Mouse (Mus musculus) intestine, embryonic 16.5 days (tissue): Measurements from ENCODE around the gene Zcchc8. TPM values are rescaled to one million over a fixed set of nuclear protein-coding genes. Genes with fewer than 3 reads are reported as not detected.

Experiments used
- ATAC-seq: fragments of 200-750 bp; cut with Nextera tagmentation; 2 replicates; pipeline ENCODE4 v1.8.0; 2017; ENCODE audit warnings: moderate TSS enrichment, moderate library complexity
- H3K27ac ChIP-seq: fragments of 300-500 bp; sonication (generic); 2 replicates; pipeline ENCODE4 v1.5.1; 2014; ENCODE audit warnings: mild to moderate bottlenecking, low read length
- H3K27me3 ChIP-seq: fragments of 300-500 bp; sonication (generic); replicated peaks from 2 replicates; pipeline ENCODE4 v1.6.1; 2014; ENCODE audit warnings: low read length, control low read depth, mixed read lengths; ENCODE audit not compliant: control insufficient read depth, insufficient read depth
- H3K36me3 ChIP-seq: fragments of 300-500 bp; sonication (generic); 2 replicates; pipeline ENCODE4 v1.6.1; 2014; ENCODE audit warnings: low read length, control low read depth; ENCODE audit not compliant: control insufficient read depth, insufficient read depth
- H3K4me1 ChIP-seq: fragments of 300-500 bp; sonication (generic); 2 replicates; pipeline ENCODE4 v1.6.1; 2014; ENCODE audit warnings: low read length, control low read depth, mixed read lengths; ENCODE audit not compliant: control insufficient read depth, insufficient read depth
- H3K4me2 ChIP-seq: fragments of 300-500 bp; sonication (generic); 2 replicates; pipeline ENCODE4 v1.6.1; 2014; ENCODE audit warnings: low read depth, low read length, control low read depth
- H3K4me3 ChIP-seq: fragments of 300-500 bp; sonication (generic); 2 replicates; pipeline ENCODE4 v1.5.1; 2014; ENCODE audit warnings: mild to moderate bottlenecking, low read length
- H3K9ac ChIP-seq: fragments of 300-500 bp; sonication (generic); 2 replicates; pipeline ENCODE4 v1.6.1; 2014; ENCODE audit warnings: low read depth, low read length
- H3K9me3 ChIP-seq: fragments of 300-500 bp; sonication (generic); 2 replicates; pipeline ENCODE4 v1.6.1; 2016; ENCODE audit warnings: low read length, control low read depth; ENCODE audit not compliant: control insufficient read depth
- WGBS: fragments of 180-500 bp; shearing (Covaris S2); extraction: QIAGEN DNeasy Blood & Tissue Kit; methylation state at CpG from one replicate; pipeline ENCODE4 v1.1.7; 2014; 5-methylcytosine and 5-hydroxymethylcytosine counted together
- polyA plus RNA-seq: library from polyadenylated mRNA; unstranded; fragments of >200 nt; fragmentation: Nextera tagmentation; extraction: Ambion mirVana; gene quantifications from 2 replicates; pipeline ENCODE4 v1.2.1, GENCODE M21; 2015

Zcchc8 gene
- polyA plus RNA-seq, 1 experiment from 2014 or later: 54.8 TPM

DNA sequence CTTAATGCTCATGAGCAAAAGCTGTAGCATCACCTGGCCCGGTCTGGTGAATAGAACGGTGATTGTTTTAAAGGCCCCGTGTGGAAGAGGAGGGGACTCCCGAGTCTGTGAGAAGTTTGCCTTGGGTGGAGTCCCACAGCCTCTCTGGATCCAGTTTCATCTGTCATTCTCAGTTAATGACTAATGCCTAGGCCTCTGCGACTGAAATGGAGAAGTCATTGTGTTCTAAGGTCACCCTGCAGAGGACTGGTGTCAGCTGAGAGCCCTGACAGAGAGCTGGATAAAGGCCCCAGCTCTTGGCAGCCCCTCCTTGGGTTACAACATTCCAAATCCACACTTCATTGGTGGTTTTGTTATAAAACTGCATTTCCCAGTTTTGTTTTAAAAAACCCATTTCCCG, 26.4 kb downstream of the Zcchc8 start:
- ATAC-seq: peak; percentile 67
- WGBS: 51% methylated on average over 6 of the region's 6 CpGs

DNA sequence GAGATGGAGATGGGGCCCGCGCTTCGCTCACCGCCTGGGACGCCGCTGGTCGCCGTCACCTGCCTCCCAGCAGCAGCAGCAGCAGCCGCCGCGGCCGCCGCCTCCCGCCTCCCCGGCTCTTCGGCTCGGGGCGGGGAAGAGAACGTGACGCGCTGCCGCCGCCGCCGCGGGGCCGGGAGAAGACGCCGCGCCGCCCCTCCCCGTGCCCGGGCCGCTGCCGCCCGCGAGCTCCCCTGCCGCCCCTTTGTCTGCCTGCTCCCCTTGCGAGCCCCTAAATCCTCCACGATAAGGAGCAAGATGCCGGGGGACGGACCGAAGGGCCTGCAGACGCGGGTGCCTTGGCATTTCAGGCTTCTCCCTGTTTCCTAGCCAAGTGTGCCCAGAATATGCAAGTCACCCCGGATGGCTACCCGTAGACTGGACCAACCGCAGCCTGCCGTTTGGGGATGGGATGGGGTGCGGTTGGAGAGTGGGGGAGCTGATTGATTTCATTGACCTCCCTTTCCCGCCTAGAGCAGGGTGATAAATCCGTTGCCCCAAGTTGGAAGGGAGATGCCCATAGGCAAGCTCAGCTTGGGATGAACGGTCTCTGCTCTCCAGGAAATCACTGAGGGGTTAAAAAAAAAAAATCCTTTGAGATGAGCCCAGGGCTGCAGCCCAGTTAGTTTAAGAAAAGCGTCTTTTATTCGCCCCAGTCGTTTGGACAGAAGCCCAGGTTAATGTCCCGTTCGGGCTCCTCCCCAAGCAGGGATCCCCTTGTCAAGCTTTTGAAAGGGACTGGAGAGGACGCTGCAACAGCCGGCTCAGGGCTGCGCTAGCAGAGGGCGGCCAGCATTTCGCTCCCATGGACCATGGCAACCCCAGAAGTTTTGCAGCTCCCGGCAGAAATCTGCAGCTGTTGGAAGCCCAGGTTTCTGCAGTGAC, 36.4 kb downstream of the Zcchc8 start, which contains the start of gene Clip1:
TSS of gene Clip1 (minus strand) at position 398 of the 924 bp plus-strand sequence.
- peak; percentile 78 for ATAC-seq
- Histone ChIP-seq H3K27me3 (no peaks in the 10 kb centered on the region), H3K4me3 (peak within 1 kb of the TSS; percentile 95), H3K9ac (peak within 1 kb of the TSS; percentile 96), H3K4me1 (peaks cover 19% of the 10 kb centered on the region), H3K27ac (peak within 1 kb of the TSS; percentile 91), H3K4me2 (peak within 1 kb of the TSS; percentile 93), H3K9me3 (no peaks in the 10 kb centered on the region), H3K36me3 (no peaks in the 10 kb centered on the region)
- under 1% methylated on average over 42 of the region's 64 CpGs for WGBS

More for the DNA sequence above, 26.4 kb downstream of the Zcchc8 start:
- no peak overlapping the region for H3K4me2 ChIP-seq
- H3K36me3 ChIP-seq: no peaks in the 10 kb centered on the region
- H3K27me3 ChIP-seq: no peaks in the 10 kb centered on the region
- H3K9me3 ChIP-seq: no peaks in the 10 kb centered on the region
- H3K27ac ChIP-seq: no peak overlapping the region
- H3K4me1 ChIP-seq: no peaks in the 10 kb centered on the region
- no peak overlapping the region for H3K4me3 ChIP-seq
- H3K9ac ChIP-seq: no peak overlapping the region

DNA sequence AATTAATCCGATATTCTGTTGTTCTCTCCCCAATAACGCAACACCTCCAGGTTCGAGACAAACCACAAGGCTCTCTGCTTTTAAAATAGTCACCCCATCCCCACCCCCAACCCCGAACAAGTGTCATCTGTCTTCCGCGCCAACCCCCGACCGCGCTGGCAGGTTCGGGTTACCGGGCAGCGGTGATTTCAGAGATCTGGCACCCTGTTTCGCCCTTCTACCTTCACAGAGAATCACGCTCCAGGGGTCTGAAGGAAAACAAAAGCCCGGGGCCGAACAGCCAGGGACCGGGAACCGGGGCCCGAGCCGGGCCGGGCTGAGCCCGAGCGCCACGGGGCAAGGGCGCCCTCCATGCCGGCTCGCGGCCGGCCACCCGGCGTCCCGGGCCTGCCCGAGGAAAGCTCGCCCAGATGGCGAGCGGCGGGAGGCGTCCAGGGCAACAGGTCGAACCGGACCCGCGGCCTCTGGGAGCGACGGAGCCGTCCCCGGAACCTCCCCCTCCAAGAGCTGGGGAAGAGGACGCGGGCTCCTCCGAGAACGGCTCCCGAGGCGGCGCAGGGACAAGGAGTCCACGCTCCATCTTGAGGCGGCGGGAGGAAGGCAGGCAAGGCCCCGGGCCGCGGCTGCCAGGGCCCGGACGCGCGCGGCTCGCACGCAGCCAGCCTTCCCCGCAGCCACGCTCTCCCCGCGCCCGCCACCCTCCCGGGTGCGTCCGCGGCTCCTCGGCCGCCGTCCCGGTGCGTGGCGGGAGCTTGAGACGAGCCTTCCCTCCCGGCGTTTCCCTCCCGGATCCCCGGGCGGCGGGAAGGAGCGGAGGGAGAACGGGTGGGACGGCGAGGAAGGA, 37.3 kb downstream of the Zcchc8 start:
- peaks cover 19% of the 10 kb centered on the region for H3K4me1 ChIP-seq
- H3K36me3 ChIP-seq: no peaks in the 10 kb centered on the region
- peak overlapping the region; percentile 93 for H3K4me2 ChIP-seq
- peak overlapping the region; percentile 91 for H3K27ac ChIP-seq
- H3K4me3 ChIP-seq: peak overlapping the region; percentile 95
- peak overlapping the region; percentile 96 for H3K9ac ChIP-seq
- peak; percentile 75 for ATAC-seq
- no peaks in the 10 kb centered on the region for H3K9me3 ChIP-seq
- under 1% methylated on average over 72 of the region's 92 CpGs for WGBS
- no peaks in the 10 kb centered on the region for H3K27me3 ChIP-seq

DNA sequence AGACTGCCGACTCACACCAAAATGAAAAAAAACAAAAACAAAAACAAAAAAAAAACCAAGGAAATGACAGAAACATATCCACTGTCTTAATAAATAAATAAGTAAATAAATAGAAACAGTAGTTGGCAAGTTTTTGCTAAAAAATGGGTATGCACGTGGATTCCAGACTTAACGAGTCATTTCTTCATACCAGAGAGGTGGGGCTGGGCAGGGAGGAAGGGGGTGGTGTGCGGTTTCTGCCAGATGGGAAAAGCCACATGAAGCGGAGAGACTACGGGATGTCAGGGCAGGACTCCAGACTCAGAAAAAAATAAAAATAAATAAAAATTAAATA, 37.9 kb downstream of the Zcchc8 start:
- ATAC-seq: no peak
- Histone ChIP-seq H3K9ac (0 out of 2 replicates have a peak overlapping the region, but pooled peaks have one; percentile 96), H3K27ac (no peak overlapping the region), H3K4me3 (peak overlapping the region; percentile 95), H3K36me3 (no peaks in the 10 kb centered on the region), H3K27me3 (no peaks in the 10 kb centered on the region), H3K4me2 (peak overlapping the region; percentile 93), H3K9me3 (no peaks in the 10 kb centered on the region), H3K4me1 (peaks cover 19% of the 10 kb centered on the region)
- WGBS: 6% methylated on average over 6 of the region's 6 CpGs

DNA sequence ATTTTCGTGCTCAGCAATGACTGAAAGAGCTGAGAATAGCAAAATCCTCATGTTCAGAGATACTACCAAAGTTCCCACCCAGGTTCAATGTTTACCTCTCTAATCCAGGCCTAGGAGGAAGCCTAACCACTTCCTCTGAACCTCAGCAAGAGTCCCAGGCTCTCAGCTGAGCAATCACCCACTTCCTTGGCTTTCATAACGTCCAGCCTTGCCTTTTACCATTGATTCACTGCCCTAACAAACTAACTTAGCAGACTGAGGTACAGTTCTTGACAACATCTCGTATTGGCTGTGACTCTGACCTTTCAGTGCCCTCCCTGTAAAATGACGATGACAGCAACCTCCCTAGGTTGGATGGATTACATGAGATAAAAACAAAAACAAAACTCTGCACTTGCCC, 38.5 kb downstream of the Zcchc8 start:
- no peak overlapping the region; the same call in 1 of the 2 replicates for H3K4me3 ChIP-seq
- H3K9ac ChIP-seq: peak overlapping the region; percentile 44; the same call in 1 of the 2 replicates
- H3K27me3 ChIP-seq: no peaks in the 10 kb centered on the region
- H3K4me1 ChIP-seq: peaks cover 19% of the 10 kb centered on the region
- no peaks in the 10 kb centered on the region for H3K36me3 ChIP-seq
- WGBS: 36% methylated on average over 4 of the region's 4 CpGs
- no peak for ATAC-seq
- peak overlapping the region; percentile 25; the same call in 1 of the 2 replicates for H3K27ac ChIP-seq
- H3K4me2 ChIP-seq: peak overlapping the region; percentile 93
- H3K9me3 ChIP-seq: no peaks in the 10 kb centered on the region

DNA sequence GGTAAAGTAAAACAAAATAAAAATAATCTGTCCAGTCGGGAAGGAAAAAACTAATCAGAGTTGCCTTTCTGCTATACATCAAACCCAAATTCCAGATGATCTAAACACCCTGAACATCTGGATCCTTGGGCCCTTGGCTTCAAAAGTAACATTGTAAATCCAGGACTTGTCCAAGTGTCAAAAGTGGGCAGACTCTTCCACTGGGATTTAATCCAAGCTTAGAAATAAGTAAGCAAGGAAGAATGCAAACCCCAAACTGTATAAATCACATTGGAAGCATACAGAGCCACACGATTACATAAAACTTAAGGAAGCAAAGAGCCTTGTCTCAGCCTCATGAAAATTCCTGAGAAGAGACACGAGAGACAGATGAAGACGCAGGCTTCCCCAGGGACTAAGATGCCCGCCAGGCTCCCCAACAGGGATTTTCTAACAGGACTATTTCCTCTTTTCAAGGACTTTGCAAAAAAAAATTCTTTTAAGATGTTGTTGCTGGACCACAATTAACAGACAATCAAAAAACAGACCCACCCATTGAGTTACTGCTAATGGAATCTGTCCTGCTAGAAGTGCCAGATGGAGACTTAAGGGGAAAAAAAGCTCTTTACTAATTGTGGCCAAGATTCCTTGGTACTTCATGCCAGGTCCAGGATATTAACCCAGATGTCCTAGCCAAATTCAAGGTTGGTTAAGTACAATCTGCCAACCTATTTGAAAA, 41.2 kb downstream of the Zcchc8 start:
- Histone ChIP-seq H3K4me3 (no peak overlapping the region), H3K4me2 (no peak overlapping the region)
- ATAC-seq: no peak

DNA sequence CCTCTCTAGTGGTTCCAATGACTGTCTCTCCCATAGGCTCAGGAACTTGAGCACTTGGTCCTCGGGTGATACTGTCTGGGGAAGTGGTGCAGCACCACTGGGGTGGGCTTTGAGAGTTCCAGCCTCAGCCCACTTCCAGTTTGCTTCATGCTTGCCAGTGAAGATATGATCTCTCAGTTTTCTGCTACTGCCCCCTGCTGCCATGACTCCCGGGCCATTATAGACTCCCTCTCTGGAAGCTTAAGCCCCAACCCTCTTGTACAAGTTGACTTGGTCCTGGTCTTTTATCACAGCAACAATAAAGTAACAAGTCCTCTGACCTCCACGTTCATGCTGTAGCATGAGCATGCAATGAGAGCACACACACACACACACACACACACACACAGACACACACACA, 41.8 kb downstream of the Zcchc8 start:
- Histone ChIP-seq H3K4me1 (peaks cover 13% of the 10 kb centered on the region), H3K4me2 (no peak overlapping the region), H3K9ac (no peak overlapping the region), H3K36me3 (no peaks in the 10 kb centered on the region), H3K27me3 (no peaks in the 10 kb centered on the region), H3K27ac (no peak overlapping the region), H3K4me3 (no peak overlapping the region), H3K9me3 (no peaks in the 10 kb centered on the region)
- 69% methylated on average over 3 of the region's 3 CpGs for WGBS
- no peak for ATAC-seq

More for the DNA sequence above, 41.2 kb downstream of the Zcchc8 start:
- peaks cover 16% of the 10 kb centered on the region for H3K4me1 ChIP-seq
- H3K27me3 ChIP-seq: no peaks in the 10 kb centered on the region
- WGBS: 33% methylated on average over 5 of the region's 5 CpGs
- H3K27ac ChIP-seq: peak overlapping the region; percentile 50
- H3K9ac ChIP-seq: no peak overlapping the region
- H3K36me3 ChIP-seq: no peaks in the 10 kb centered on the region
- H3K9me3 ChIP-seq: no peaks in the 10 kb centered on the region

DNA sequence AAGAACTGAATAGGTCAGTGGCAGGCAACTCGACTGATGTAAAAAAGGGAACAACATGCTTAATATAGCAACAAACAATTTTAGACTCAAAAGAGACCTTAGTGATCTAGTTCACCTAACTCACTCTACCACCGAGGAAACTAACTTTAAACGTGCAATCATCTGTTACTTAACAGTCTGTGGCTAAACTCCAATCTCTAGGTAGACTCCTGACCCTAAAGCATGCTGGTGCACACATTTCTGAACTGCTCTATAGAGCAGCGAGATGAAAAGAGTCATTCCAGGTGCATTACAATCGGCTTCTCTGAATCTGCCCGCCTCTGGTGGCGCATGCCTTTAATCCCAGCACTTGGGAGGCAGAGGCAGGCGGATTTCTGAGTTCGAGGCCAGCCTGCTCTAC, 45.2 kb downstream of the Zcchc8 start:
- Histone ChIP-seq H3K4me3 (no peak overlapping the region), H3K9ac (no peak overlapping the region), H3K4me2 (no peak overlapping the region), H3K4me1 (peaks cover 10% of the 10 kb centered on the region), H3K36me3 (no peaks in the 10 kb centered on the region), H3K27ac (no peak overlapping the region), H3K27me3 (no peaks in the 10 kb centered on the region), H3K9me3 (no peaks in the 10 kb centered on the region)
- no peak for ATAC-seq
- WGBS: 80% methylated on average over 9 of the region's 9 CpGs

DNA sequence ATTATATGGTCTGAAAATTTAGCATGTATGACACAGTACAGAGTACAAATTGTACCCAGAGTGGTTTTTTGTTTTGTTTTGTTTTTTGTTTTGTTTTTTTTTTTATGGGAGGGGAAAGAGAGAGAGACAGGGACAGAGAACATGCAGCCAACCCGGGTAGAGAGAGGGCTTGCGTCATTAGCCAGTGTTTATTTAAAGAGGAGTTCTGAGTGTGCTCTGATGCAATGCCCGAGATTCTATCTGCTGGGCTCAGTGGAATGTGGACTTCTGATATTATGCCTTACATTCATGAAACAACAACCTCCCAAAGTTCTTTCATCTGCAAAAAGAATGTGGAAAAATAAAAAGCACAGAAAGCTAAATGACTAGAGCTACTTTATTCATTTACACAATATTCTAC, 45.7 kb downstream of the Zcchc8 start:
- Histone ChIP-seq H3K4me3 (no peak overlapping the region), H3K36me3 (no peaks in the 10 kb centered on the region), H3K4me1 (peaks cover 13% of the 10 kb centered on the region), H3K9ac (no peak overlapping the region), H3K4me2 (no peak overlapping the region), H3K27me3 (no peaks in the 10 kb centered on the region), H3K9me3 (no peaks in the 10 kb centered on the region), H3K27ac (no peak overlapping the region)
- no peak for ATAC-seq
- 14% methylated on average over 3 of the region's 3 CpGs for WGBS
